Mouse (Mus musculus): Measurements from ENCODE around the gene Ccdc163. TPM values are rescaled to one million over a fixed set of nuclear protein-coding genes. Genes with fewer than 3 reads are reported as not detected.

Gene Ccdc163
- total RNA-seq, 1 experiment: 21.9 TPM

- no peaks in the 10 kb centered on the region for H3K36me3 ChIP-seq (ENCODE audit: control insufficient read depth, insufficient read depth, low read length, poor library complexity, severe bottlenecking)
- H3K9ac ChIP-seq (ENCODE audit: insufficient read depth, low read depth, low read length, poor library complexity, severe bottlenecking): peak overlapping the region; percentile 26; the same call in 1 of the 2 replicates
- no peaks in the 10 kb centered on the region for H3K9me3 ChIP-seq (ENCODE audit: control insufficient read depth, insufficient read depth, low read depth, low read length)
- H3K4me3 ChIP-seq (ENCODE audit: insufficient read depth in 1 of 2, low read depth in 1 of 2, low read length in 2 of 2, poor library complexity in 1 of 2, severe bottlenecking in 1 of 2): no peak overlapping the region
- in situ Hi-C loops (cut with MboI; ENCODE audit: low sequenced_read_pairs in 2 of 2, unreplicated experiment in 2 of 2): no loop called here
- H3K27ac ChIP-seq (ENCODE audit: insufficient read depth, low read depth, low read length, poor library complexity, severe bottlenecking): peak overlapping the region; percentile 89
- DNase-seq (ENCODE audit: low read depth, low spot score): peak; percentile 74
- H3K4me1 ChIP-seq (ENCODE audit: control insufficient read depth in 2 of 2, insufficient read depth in 2 of 2, low read length in 2 of 2, poor library complexity in 1 of 2): peaks cover 9% of the 10 kb centered on the region in 2 experiments
- TF ChIP-seq HCFC1 (IDR thresholded peaks at IDR 0.05; ENCODE audit: borderline replicate concordance, insufficient read depth, low read length) (no peak), CHD2 (IDR thresholded peaks at IDR 0.05; ENCODE audit: low read depth, low read length) (peak; percentile 61), ZC3H11A (IDR thresholded peaks at IDR 0.05; ENCODE audit: borderline replicate concordance, low read depth, low read length) (no peak), ZNF384 (IDR thresholded peaks at IDR 0.05; ENCODE audit: low read depth, low read length) (peak; percentile 78), MAFK (IDR thresholded peaks at IDR 0.05; ENCODE audit: insufficient read depth, low read depth, low read length) (no peak)
Measured at GRCm38 (mm10) chr4:116725444-116725843, 17.1 kb downstream of the Ccdc163 start.

- in situ Hi-C loops (cut with MboI; ENCODE audit: low sequenced_read_pairs in 2 of 2, unreplicated experiment in 2 of 2): no loop called here
- H3K27ac ChIP-seq (ENCODE audit: insufficient read depth, low read depth, low read length, poor library complexity, severe bottlenecking): no peak overlapping the region
- no peaks in the 10 kb centered on the region for H3K9me3 ChIP-seq (ENCODE audit: control insufficient read depth, insufficient read depth, low read depth, low read length)
- H3K4me3 ChIP-seq (ENCODE audit: insufficient read depth in 1 of 2, low read depth in 1 of 2, low read length in 2 of 2, poor library complexity in 1 of 2, severe bottlenecking in 1 of 2): no peak overlapping the region
- no peaks in the 10 kb centered on the region for H3K36me3 ChIP-seq (ENCODE audit: control insufficient read depth, insufficient read depth, low read length, poor library complexity, severe bottlenecking)
- H3K4me1 ChIP-seq (ENCODE audit: control insufficient read depth in 2 of 2, insufficient read depth in 2 of 2, low read length in 2 of 2, poor library complexity in 1 of 2): peaks cover 6 to 8% of the 10 kb centered on the region in 2 experiments
- H3K9ac ChIP-seq (ENCODE audit: insufficient read depth, low read depth, low read length, poor library complexity, severe bottlenecking): no peak overlapping the region
- TF ChIP-seq HCFC1 (IDR thresholded peaks at IDR 0.05; ENCODE audit: borderline replicate concordance, insufficient read depth, low read length) (no peak), ZNF384 (IDR thresholded peaks at IDR 0.05; ENCODE audit: low read depth, low read length) (no peak), MAFK (IDR thresholded peaks at IDR 0.05; ENCODE audit: insufficient read depth, low read depth, low read length) (no peak), CHD2 (IDR thresholded peaks at IDR 0.05; ENCODE audit: low read depth, low read length) (no peak), ZC3H11A (IDR thresholded peaks at IDR 0.05; ENCODE audit: borderline replicate concordance, low read depth, low read length) (no peak)
- no peak for DNase-seq (ENCODE audit: low read depth, low spot score)
Measured at GRCm38 (mm10) chr4:116727401-116727800, 19.1 kb downstream of the Ccdc163 start.

DNA sequence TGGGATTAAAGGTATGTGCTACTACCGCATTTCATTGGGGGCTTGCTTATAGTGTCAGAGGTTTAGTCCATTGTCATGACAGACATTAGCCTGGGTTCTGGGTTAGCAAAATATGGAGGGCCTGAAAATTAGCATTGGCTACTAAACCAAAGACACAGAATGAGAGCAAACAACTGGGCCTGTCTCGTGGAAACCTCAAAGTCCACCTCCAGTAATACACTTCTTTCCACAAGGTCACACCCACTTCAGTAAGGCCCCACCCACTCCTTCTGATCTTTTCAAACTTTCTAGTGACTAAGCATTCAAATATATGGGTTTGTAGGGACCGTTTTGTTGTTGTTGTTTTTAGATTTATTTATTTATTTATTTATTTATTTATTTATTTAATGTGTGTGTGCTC, 21.2 kb downstream of the Ccdc163 start:
- in situ Hi-C loops (cut with MboI; ENCODE audit: low sequenced_read_pairs in 2 of 2, unreplicated experiment in 2 of 2): no loop called here
- no peak for DNase-seq (ENCODE audit: low read depth, low spot score)

DNA sequence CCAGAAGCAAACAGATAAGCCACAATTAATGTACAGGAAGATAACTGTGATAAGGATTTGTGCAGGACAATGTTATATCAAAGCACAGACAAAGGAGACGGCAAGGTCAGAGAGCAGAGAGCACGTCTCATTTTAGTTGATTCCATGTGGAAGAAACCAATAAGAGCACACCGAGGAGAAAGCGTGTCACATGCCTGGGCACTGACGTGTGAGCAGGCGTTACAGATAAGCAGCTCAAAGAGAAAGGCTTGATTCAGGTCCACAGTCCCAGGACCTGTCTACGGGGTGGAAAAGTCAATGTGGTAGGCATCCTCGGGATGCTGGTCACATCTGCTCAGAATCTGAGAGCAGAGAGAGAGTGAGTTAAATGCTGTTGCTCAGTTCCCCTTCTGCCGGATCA, 22.8 kb downstream of the Ccdc163 start:
- Histone ChIP-seq H3K9me3 (ENCODE audit: control insufficient read depth, insufficient read depth, low read depth, low read length) (no peaks in the 10 kb centered on the region), H3K4me3 (ENCODE audit: insufficient read depth in 1 of 2, low read depth in 1 of 2, low read length in 2 of 2, poor library complexity in 1 of 2, severe bottlenecking in 1 of 2) (peak overlapping the region; percentile 5 to 10; a peak in 3 of 4 replicates), H3K4me1 (ENCODE audit: control insufficient read depth in 2 of 2, insufficient read depth in 2 of 2, low read length in 2 of 2, poor library complexity in 1 of 2) (peaks cover 0 to 2% of the 10 kb centered on the region in 2 experiments; a peak in 2 of 4 replicates), H3K9ac (ENCODE audit: insufficient read depth, low read depth, low read length, poor library complexity, severe bottlenecking) (peak overlapping the region; percentile 1; the same call in 1 of the 2 replicates), H3K27ac (ENCODE audit: insufficient read depth, low read depth, low read length, poor library complexity, severe bottlenecking) (no peak overlapping the region), H3K36me3 (ENCODE audit: control insufficient read depth, insufficient read depth, low read length, poor library complexity, severe bottlenecking) (no peaks in the 10 kb centered on the region)
- TF ChIP-seq ZNF384 (IDR thresholded peaks at IDR 0.05; ENCODE audit: low read depth, low read length) (no peak), CHD2 (IDR thresholded peaks at IDR 0.05; ENCODE audit: low read depth, low read length) (no peak), ZC3H11A (IDR thresholded peaks at IDR 0.05; ENCODE audit: borderline replicate concordance, low read depth, low read length) (no peak), MAFK (IDR thresholded peaks at IDR 0.05; ENCODE audit: insufficient read depth, low read depth, low read length) (no peak), HCFC1 (IDR thresholded peaks at IDR 0.05; ENCODE audit: borderline replicate concordance, insufficient read depth, low read length) (no peak)
- in situ Hi-C loops (cut with MboI; ENCODE audit: low sequenced_read_pairs in 2 of 2, unreplicated experiment in 2 of 2): no loop called here
- DNase-seq (ENCODE audit: low read depth, low spot score): no peak

More for the DNA sequence above, 21.2 kb downstream of the Ccdc163 start:
- H3K27ac ChIP-seq (ENCODE audit: insufficient read depth, low read depth, low read length, poor library complexity, severe bottlenecking): no peak overlapping the region
- no peak for TF ChIP-seq MAFK (IDR thresholded peaks at IDR 0.05; ENCODE audit: insufficient read depth, low read depth, low read length)
- no peak for TF ChIP-seq CHD2 (IDR thresholded peaks at IDR 0.05; ENCODE audit: low read depth, low read length)
- no peak for TF ChIP-seq ZC3H11A (IDR thresholded peaks at IDR 0.05; ENCODE audit: borderline replicate concordance, low read depth, low read length)
- TF ChIP-seq HCFC1 (IDR thresholded peaks at IDR 0.05; ENCODE audit: borderline replicate concordance, insufficient read depth, low read length): no peak
- TF ChIP-seq ZNF384 (IDR thresholded peaks at IDR 0.05; ENCODE audit: low read depth, low read length): no peak
- H3K9ac ChIP-seq (ENCODE audit: insufficient read depth, low read depth, low read length, poor library complexity, severe bottlenecking): no peak overlapping the region
- H3K36me3 ChIP-seq (ENCODE audit: control insufficient read depth, insufficient read depth, low read length, poor library complexity, severe bottlenecking): no peaks in the 10 kb centered on the region
- peaks cover 6 to 9% of the 10 kb centered on the region in 2 experiments for H3K4me1 ChIP-seq (ENCODE audit: control insufficient read depth in 2 of 2, insufficient read depth in 2 of 2, low read length in 2 of 2, poor library complexity in 1 of 2)
- no peak overlapping the region for H3K4me3 ChIP-seq (ENCODE audit: insufficient read depth in 1 of 2, low read depth in 1 of 2, low read length in 2 of 2, poor library complexity in 1 of 2, severe bottlenecking in 1 of 2)
- H3K9me3 ChIP-seq (ENCODE audit: control insufficient read depth, insufficient read depth, low read depth, low read length): no peaks in the 10 kb centered on the region

All from ES-E14 (cell line).